Mouse (Mus musculus) CD4-positive naive resting alpha-beta T cell, adult 76 days (primary cell): ENCODE results near the gene Cfap298. TPM values are rescaled to one million over a fixed set of nuclear protein-coding genes. Genes with fewer than 3 reads are reported as not detected.

Experiments used
- total RNA-seq: library from RNA; stranded (reverse); gene quantifications from one replicate; pipeline ENCODE4 v1.2.4, GENCODE M21; 2023

Cfap298 gene
- 15.8 TPM for total RNA-seq

GRCm38 (mm10) chr16:90934687-90935328 lies at the start of gene Cfap298:
Cfap298 (minus strand) TSS chr16:90935114.

Other genes with a start within 250 kb of the Cfap298 start
- gene Mis18a, start 207.7 kb downstream of the Cfap298 start, total RNA-seq = 19.1 TPM
- not detected for gene Mrap, start 196.9 kb downstream of the Cfap298 start, total RNA-seq
- gene Urb1, start 124.7 kb downstream of the Cfap298 start, total RNA-seq = 35.7 TPM
- gene Eva1c, start 108.4 kb downstream of the Cfap298 start, total RNA-seq = not detected
- gene Synj1, start 76.2 kb upstream of the Cfap298 start, total RNA-seq = 64.6 TPM
- 146 TPM for gene Paxbp1, start 109.4 kb upstream of the Cfap298 start, total RNA-seq
- gene 4932438H23Rik, start 160.0 kb upstream of the Cfap298 start, total RNA-seq = 1.6 TPM